Mouse (Mus musculus) naive thymus-derived CD4-positive, alpha-beta T cell, adult 2 months (primary cell): ENCODE measurements around the gene Bptf.
A peak's percentile ranks its signal among the peaks of the same experiment; 100 is the strongest.
"Not testable (repeated sequence)": the region's sequence is repeated elsewhere in the genome, so short reads cannot be mapped to it uniquely, and the experiment has no call there.

Source experiments
- DNase-seq: peaks from one replicate; pipeline ENCODE4 v3.0.0-alpha.2; 2011; ENCODE audit warnings: low read depth

The Bptf gene

DNA sequence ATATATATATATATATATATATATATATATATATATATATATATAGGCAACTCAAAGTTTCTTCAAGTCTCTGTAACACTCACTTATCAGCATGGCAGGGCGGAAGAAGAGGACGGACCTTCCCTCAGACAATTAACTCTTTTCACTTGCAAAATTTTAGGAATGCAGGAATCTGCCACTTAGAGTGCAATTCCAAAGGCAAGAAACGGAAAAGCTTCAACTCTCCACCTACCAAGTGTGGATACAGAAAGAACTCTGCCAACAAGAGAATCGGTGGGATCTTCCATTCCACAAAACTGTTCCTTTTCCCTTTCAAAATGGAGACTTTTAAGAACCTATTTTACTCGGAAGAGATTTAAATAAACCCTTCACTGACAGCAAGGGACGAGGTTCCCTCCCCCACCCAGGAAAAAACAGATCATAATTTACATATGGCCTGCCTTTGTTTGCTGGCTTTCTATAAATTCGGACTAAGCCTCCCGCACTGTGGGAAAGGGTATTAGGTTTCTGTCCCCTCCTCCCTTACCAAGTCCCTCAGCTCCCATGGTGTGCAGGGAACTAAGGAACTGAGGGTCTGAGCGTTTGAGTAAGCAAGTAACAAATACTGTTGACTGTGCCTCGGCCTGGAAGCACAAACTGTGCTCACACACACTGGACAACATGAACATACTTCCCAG is 17.9 kb downstream of the Bptf start:
- no peak for DNase-seq

- DNase-seq, result peak; percentile 54
These were observed 18.8 kb downstream of the Bptf start for GRCm38 (mm10) chr11:107113112-107113511.

DNA sequence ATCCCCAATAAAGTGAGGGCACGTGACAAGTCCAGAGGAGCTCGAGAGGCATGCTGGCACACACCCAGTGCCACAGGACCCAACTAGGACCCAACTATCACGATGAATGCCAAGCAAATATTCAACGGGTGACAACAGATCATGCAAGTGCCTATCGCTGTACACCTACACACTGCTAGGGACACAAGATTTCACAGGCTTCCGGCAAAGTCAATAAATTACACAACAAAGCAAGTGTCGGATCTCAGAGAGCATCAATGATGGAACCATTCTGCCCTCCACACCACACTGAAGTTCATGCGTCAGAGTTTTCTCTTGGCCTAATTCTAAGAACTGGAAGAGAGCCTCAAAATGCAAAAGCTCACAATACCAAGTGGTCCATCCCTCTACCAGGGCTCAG is 22.3 kb downstream of the Bptf start:
- DNase-seq, result no peak

DNA sequence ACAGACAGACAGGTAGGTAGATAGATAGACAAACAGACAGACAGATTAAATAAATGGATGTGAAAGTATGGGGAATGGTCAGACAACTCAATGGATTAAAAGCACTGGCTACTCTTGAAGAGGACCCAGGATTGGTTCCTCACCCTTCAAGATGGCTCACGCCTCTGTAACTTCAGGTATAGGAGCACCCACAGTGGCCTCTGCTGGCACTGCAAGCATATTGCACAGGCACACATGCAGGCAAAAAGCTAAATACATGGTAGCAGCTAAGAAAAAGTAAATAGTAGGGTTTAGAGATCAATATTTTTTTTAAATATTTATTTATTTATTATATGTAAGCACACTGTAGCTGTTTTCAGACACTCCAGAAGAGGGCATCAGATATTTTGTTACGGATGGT is 23.0 kb downstream of the Bptf start:
- peak; percentile 54 for DNase-seq

GRCm38 (mm10) chr11:107107725-107108078 is 24.2 kb downstream of the Bptf start:
- DNase-seq, result no peak

- peak; percentile 29 for DNase-seq
These were observed 24.8 kb downstream of the Bptf start for GRCm38 (mm10) chr11:107106978-107107724.

- peak; percentile 49 for DNase-seq
These were observed 25.5 kb downstream of the Bptf start for GRCm38 (mm10) chr11:107106461-107106860.

GRCm38 (mm10) chr11:107105227-107105626 is 26.7 kb downstream of the Bptf start:
- DNase-seq, result peak; percentile 95

DNA sequence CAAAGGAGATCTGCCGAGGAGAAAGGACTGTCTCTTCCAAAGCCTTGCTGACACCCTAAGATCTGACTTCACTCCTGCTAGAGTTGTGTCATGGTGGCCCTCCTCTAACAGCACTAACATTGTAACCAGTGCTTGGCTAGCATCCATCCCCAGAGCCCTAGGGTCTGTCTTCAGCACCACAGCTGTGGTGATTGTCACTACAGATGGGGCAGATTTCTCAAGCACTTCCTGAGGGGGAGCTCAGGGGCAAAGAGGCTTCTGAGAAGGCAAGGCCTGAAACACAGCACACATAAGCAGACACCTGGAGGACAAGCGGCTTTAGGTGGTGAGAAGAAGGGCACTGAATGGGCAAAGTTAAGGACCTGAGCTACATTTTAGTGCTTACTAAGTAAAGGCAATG is 28.2 kb downstream of the Bptf start:
- DNase-seq, result peak; percentile 41

- peak; percentile 48 for DNase-seq
These were observed 28.7 kb downstream of the Bptf start for GRCm38 (mm10) chr11:107103224-107103589.

- peak; percentile 90 for DNase-seq
These were observed 29.3 kb downstream of the Bptf start for GRCm38 (mm10) chr11:107102465-107103223.

GRCm38 (mm10) chr11:107096973-107097372 is 35.0 kb downstream of the Bptf start:
- no peak for DNase-seq

GRCm38 (mm10) chr11:107093871-107094270 is 38.1 kb downstream of the Bptf start:
- DNase-seq, result no peak

DNA sequence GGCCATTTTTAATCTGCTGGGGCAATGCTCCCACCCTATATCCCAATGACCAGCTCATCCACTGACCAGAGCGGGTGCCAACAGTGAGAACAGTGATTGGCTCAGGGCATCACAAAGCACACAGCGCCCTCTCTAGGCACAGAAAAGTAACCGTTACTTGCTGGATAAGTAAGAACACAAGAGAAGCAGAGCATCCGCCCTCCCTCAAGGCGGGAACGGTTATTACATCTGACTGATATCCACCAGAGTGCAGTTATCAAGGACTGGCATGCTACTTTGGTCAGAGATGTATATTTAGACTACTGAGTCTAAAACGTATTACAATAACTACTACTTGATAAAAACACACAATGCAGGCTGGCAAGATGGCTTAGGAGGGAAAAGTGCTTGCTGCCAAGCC is 39.3 kb downstream of the Bptf start:
- DNase-seq, result no peak

- no peak for DNase-seq
These were observed 46.1 kb downstream of the Bptf start for GRCm38 (mm10) chr11:107085866-107086265.

DNA sequence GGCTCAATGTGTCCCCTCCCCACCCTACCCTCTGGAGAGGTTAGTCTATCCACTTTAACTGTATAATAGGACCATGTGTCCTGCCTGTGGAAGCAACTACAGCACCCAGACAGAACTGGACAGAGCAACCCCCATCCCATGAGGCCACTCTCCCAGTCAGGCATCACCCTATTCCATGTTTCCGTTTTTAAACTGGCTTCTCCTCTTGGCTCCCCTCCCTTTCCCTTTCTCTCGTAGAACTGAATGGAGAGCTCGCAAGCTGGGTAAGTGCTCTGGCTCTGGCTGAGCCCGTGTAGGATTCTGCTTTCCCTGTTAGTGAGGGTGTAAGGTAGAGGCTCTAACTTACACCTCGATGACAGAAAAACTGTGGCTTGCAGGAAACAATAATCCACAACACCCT is 48.4 kb downstream of the Bptf start:
- DNase-seq, result no peak

- DNase-seq, result no peak
These were observed 66.6 kb downstream of the Bptf start for GRCm38 (mm10) chr11:107065216-107065785.

- no peak for DNase-seq
These were observed 67.3 kb downstream of the Bptf start for GRCm38 (mm10) chr11:107064590-107064989.

- DNase-seq, result no peak
These were observed 68.9 kb downstream of the Bptf start for GRCm38 (mm10) chr11:107063067-107063466.

- DNase-seq, result no peak
These were observed 71.0 kb downstream of the Bptf start for GRCm38 (mm10) chr11:107060941-107061340.

DNA sequence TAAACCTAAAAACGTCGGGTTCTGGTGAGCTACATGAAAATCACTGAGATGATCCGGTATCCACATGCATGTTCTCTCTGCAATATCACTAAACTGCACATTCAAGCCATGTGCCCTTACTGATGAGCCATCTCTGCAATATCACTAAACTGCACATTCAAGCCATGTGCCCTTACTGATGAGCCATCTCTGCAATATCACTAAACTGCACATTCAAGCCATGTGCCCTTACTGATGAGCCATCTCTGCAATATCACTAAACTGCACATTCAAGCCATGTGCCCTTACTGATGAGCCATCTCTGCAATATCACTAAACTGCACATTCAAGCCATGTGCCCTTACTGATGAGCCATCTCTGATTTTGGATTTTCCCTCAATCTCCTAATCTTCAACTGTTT is 72.3 kb downstream of the Bptf start:
- DNase-seq, result not testable (repeated sequence)

DNA sequence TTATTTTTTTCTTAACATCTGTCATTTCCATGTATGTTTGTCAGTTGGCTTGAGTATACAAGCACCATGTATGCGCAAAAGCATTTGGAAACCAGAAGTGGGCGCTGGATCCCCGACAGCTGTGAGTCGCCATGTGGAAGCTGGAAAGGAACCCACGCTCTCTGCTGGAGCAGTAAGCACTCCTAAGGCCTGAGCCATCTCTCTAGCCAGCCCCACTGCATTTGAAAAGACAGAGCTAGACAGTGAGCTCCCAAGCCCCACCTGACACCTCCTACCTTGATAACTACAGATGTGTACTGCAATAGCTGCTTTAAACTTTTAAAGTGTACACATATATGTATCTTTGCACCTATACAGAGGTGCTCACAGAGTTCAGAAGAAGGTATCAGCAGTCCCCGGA is 74.5 kb downstream of the Bptf start:
- no peak for DNase-seq

GRCm38 (mm10) chr11:107054870-107055269 is 77.1 kb downstream of the Bptf start:
- no peak for DNase-seq
